Mouse (Mus musculus) skeletal muscle tissue, adult 2 months (tissue): Measurements from ENCODE around the gene Ahsa1.
"Not testable (repeated sequence)": the region's sequence is repeated elsewhere in the genome, so short reads cannot be mapped to it uniquely, and the experiment has no call there.

Experiments
- DNase-seq: peaks from one replicate; pipeline ENCODE4 v3.0.0-alpha.2; 2012; ENCODE audit warnings: low read depth, low spot score

Ahsa1 gene

GRCm38 (mm10) chr12:87266108-87266826, at the start of gene Ahsa1, which contains the start of gene Vipas39:
Ahsa1 (plus strand) TSS chr12:87266479.
Vipas39 (minus strand) TSS chr12:87266256.
- DNase-seq = peak; percentile 92

GRCm38 (mm10) chr12:87217596-87217995, 48.7 kb upstream of the Ahsa1 start:
- DNase-seq = no peak

DNA sequence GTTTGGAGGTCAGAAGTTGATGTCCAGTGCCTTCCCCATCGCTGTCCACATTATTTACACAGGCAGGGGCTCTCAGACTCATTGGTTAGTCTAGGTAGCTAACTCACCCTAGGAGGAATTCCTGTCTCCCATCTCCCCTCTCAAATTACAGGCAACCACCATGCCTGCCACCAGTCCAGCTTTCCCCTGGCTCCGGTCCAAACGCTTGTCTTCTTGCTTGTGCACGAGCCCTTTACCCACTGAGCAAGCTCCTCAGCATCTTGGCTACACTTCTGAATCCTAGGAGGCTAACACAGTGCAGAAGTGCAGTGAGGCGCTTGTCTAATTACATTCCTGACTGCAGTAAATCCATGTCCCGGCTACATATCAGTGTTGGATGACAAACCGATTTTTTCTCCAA, 46.9 kb upstream of the Ahsa1 start:
- DNase-seq = no peak

DNA sequence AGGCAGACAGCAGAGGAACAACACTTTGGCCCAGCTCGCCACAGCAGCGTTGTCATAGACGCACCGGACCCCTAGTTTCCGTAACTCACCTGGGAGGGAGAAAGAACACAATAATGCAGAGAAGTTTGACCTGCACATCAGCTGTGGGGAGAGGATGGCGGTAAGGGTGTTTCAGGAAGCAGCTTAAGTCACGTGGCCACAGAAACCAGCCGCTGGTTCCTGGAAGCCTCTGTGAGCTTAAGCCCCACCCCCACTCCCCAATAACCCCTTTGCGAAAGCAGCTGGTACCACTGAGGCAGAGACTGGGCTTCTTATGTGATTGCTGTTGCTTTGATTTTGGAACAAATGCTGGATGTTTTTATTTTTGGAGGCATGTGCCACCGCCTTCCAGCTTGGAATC, 41.3 kb upstream of the Ahsa1 start:
- DNase-seq = no peak

DNA sequence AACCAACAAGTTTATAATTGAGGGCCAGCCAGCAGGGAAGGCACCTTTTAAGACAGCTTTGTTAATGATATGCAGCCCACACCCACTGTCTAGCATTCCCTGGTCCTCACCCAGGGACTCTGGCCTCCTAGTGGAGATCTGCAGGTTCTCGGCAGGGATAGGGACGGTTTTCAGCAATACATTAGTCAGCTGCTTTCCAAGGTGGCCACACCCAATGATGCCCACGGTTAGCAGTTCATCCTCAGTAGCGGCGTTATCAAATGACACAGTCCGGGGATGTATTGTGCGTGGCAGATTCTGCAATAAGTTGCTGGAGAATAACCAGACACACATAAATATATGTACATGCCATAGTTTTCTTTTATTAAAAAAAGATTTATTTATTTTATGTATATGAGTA, 39.5 kb upstream of the Ahsa1 start:
- no peak for DNase-seq

- DNase-seq = no peak
These were observed 36.6 kb upstream of the Ahsa1 start for GRCm38 (mm10) chr12:87229633-87230032.

GRCm38 (mm10) chr12:87230379-87230895, 35.8 kb upstream of the Ahsa1 start:
- no peak for DNase-seq

GRCm38 (mm10) chr12:87236882-87237483, 29.3 kb upstream of the Ahsa1 start:
- no peak for DNase-seq

- DNase-seq = no peak
These were observed 27.6 kb upstream of the Ahsa1 start, which contains the start of gene Noxred1 for GRCm38 (mm10) chr12:87238632-87239031. Noxred1 (minus strand) TSS chr12:87238732.

GRCm38 (mm10) chr12:87250161-87250560, 16.1 kb upstream of the Ahsa1 start:
- DNase-seq = no peak

- DNase-seq = no peak
These were observed 12.4 kb upstream of the Ahsa1 start for GRCm38 (mm10) chr12:87253878-87254277.

DNA sequence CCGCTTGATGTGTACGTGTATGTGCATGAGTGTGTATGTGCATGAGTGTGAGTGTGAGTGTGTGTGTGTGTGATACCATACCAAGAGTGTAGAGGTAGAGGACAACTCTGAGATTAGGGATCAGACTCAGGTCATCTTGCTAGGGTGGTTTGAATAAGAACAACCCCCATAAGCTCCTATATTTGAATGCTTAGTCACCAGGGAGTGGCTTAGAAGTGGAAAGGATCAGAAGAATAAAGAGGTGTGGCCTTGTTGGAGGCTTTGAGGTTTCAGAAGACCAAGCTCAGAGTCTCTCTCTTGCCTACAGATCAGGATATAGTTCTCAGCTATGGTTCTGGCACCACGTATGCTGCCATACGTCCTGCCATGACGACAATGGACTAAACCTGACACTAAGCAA, 9.7 kb upstream of the Ahsa1 start:
- no peak for DNase-seq

DNA sequence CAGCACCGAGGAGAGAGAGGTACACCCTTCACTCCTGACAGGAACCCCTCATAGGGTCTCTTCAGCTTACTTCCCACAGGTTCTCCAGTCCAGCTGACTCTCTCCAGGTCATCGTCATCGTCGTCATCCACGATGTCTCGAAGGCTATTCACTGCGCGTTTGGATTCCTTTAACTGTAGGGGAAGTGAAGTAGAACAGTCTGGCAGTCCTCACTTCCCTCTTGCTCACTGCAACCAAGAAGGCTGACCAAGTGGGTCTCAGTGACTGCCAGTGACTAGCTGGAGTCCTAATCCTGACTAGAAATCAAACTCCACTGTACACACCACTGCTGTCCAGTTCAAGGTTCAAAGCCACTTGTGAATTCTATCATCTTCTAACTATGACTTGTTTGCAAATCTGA, 5.7 kb upstream of the Ahsa1 start:
- no peak for DNase-seq

DNA sequence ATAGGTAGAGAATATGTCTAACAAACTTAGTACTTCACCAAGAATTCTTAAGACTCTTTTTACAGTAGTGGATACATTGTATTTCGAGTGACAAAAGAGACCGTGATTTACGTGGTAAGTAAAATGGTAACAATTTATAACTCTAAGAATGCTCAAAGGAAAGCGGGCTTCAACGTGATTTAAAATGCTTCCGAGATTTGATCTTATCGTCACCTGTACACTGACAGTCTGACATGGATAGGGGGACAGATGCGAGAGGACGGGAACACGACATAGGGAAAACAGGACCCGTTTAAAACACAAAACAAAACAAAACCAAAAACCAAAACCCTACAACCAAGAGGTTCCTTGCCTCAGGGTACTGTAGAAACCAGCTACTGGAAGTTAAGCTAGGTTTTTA, 835 bp upstream of the Ahsa1 start:
- DNase-seq = no peak

GRCm38 (mm10) chr12:87266827-87267603, 736 bp downstream of the Ahsa1 start:
- no peak for DNase-seq

DNA sequence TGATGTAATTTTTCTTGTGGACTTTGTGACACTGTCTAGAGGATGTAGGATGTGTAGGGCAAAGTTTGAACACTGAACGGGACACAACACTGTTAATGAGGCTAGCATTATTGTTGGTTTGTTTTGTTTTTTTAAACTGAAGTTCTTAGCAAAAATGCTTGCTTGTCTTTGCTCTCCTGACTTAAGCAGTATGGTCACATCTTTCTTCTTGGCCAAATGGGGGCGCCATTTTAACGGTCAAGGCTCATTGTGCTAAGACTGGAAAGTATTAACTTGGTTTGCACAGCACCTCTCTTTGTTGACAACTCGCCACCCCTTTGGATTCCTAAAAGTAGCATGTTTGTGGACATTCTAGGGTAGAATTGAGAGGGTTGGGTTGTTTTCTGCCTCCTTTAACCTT, 1.4 kb downstream of the Ahsa1 start:
- no peak for DNase-seq

DNA sequence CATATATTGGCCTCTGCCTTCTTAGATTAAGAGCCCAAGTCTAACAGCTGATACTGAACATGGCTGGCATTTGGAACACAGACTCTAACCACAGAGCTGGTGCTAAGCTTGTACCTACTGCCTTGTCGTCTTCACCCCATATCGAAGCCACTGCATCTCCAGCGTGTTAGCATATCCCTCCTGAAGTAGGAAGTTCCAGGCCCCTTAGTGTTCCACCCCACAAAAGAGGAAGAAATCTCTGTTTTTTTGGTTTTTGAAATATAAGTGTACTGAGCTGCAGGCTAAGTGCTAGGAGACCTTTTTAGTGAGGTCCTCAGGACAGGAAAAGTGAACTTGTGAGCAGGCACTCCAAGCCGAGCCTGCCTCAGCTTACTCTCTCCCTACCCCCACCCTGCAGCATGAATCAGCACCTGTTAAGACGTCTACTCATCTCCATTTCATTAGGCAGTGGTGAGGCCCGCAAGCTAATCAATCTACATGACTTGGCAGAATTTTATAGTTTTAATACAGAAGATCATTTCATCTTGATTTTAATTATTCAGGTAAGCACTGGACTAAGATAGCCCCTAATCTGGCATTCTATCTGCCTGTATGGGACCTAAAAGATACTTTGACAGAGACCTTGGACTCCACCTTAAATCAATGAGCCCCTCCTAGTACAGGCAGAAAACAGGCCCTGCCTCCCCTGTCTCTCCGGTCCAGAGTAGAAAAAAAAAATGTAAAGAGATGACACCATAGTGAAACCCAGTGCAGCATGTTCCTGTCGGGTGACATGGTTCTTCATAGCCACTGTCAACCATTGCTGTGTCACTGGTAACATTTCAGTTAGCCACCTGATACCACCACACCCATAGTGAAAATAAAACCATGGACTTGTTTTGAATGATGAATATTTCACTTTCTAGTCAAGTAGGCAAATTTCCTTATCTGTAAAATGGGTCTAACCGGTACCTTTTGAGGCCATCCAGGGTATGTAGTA, 8.9 kb downstream of the Ahsa1 start:
- DNase-seq = no peak

GRCm38 (mm10) chr12:87277251-87277650, 11.0 kb downstream of the Ahsa1 start:
- not testable (repeated sequence) for DNase-seq

- DNase-seq = no peak
These were observed 11.9 kb downstream of the Ahsa1 start for GRCm38 (mm10) chr12:87278118-87278730.

DNA sequence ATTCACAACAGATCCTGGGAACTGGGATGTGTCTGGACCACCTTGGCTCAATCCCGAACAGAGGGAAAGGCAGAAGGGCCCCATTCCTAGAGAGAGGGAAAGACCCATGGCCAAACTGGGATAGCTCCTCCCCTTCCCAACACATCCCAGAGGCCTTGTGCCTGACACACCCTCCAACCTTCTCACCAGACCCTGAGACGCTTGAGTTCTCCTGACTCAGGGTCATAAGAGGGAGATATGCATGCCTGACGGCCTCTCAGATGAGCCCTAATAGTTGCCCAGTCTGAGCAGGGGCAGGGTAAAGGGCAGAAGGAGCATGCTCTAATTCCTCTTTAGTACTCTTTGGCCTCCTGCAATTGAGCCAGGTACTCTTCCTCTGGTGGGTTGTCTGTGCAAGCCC, 13.1 kb downstream of the Ahsa1 start:
- DNase-seq = no peak

DNA sequence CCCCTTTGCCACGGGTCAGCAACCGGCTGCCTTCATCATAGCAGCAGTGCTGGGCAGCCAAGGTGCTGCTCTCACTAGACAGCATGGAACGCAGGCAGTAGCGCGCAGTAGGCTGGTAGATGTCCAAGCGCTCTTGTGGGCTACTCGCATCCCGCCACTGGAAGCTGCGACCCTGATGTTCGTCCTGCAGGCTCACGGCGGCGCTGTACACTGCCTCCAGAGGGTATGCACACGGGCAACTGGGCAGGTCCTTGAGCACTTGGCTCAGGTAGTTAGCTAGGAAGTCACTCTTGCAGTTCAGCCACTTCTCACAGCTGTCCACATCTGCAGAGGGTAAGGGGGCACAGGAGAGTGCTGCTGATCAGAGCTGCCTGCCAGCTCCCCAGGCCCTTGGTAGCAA, 13.6 kb downstream of the Ahsa1 start:
- no peak for DNase-seq
